Mouse (Mus musculus): ENCODE data around the gene Adamts4. TPM values are rescaled to one million over a fixed set of nuclear protein-coding genes. Genes with fewer than 3 reads are reported as not detected.

Adamts4 gene
- total RNA-seq, 2 experiments from 2014 or later, result 6.7 to 8.6 TPM

- H3K27ac ChIP-seq, result peak overlapping the region; percentile 86
- TF ChIP-seq CTCF (IDR thresholded peaks at IDR 0.05), result no peak
- DNase-seq (ENCODE audit: extremely low spot score in 1 of 2, low spot score in 2 of 2), result peak; percentile 29 to 39
- intact Hi-C loops (cut with DNase I), result loop anchor here (1.0 to 2.0 kb wide), 6 partner anchors 26 to 111 kb away; partner anchors contain the start of genes Mpz and Sdhc
- peak overlapping the region; percentile 77 for H3K4me3 ChIP-seq
Measured at GRCm38 (mm10) chr1:171221281-171222193, 28.7 kb upstream of the Adamts4 start.

DNA sequence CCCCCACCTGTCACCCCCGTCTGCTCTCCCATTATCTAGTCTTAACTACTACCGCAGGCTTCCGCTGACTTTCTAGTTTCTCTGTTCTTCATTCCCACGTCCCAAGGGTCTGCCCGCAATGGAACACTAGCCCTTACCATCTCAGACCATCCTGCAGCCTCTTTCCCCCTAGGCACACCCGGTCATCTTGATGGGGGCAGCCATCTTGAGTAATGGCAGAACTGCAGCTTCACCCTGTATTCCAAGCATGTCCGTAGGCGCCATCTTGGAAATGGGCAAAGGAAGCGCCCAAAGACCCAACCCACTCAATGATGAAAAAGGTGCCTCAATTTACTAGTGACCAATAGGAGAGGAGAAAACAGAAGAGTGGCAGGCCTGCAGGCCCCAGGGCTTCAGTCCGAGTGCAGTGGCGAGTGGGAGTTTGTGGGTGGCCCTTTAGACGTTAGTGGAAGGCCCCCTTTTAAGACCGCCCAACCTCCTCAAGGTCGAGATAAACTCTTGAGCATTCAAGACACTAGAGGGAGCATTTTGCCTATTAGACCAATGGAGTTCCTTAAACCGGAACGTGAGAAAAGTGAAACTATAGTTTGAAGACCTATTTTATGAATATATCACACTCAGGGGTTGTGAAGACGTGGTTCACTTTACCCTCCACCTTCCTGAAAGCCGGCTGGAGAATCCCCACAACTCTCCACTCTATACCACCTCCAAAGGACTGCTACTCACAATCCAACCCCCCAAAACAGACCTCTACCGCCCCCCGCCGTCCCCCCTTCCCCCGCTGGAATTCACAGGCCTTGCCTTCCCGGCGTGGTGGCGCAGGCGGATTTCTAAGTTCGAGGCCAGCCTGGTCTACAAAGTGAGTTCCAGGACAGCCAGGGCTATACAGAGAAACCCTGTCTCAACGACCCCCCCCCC lies 27.7 kb upstream of the Adamts4 start, which contains the start of gene Tomm40l:
Tomm40l (minus strand) TSS at position 277 of the 918 bp plus-strand sequence.
- H3K27ac ChIP-seq, result peak within 1 kb of the TSS; percentile 86

DNA sequence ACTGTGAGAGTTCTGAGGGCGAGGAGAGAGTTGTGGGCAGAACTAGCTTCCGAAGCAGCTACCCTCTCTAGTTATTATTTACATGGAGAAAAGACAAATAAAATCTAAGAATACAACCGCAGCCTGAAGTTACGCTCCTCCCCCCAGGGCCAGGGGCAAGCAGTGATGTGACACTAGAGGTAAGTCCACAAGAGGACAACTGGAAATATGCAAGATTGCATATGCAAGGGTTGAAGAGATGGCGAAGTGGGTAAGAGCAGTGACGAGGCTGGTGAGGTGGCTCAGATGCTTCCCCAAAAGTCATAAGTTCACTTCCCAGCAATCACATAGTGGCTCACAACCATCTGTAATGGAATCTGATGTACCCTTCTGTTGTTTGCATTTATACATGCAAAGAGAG lies 27.1 kb upstream of the Adamts4 start:
- DNase-seq (ENCODE audit: extremely low spot score in 1 of 2, low spot score in 2 of 2), result no peak
- intact Hi-C loops (cut with DNase I), result loop anchor here (2.0 kb wide), 1 partner anchor 34 kb away; no protein-coding TSS in a partner anchor
- peak overlapping the region; percentile 80 for H3K27ac ChIP-seq
- TF ChIP-seq CTCF (IDR thresholded peaks at IDR 0.05), result no peak
- H3K4me3 ChIP-seq, result peak overlapping the region; percentile 77

More for the DNA sequence above, 27.7 kb upstream of the Adamts4 start, which contains the start of gene Tomm40l:
- peak within 1 kb of the TSS; percentile 77 for H3K4me3 ChIP-seq
- DNase-seq (ENCODE audit: extremely low spot score in 1 of 2, low spot score in 2 of 2), result peak; percentile 85 to 92
- TF ChIP-seq CTCF (IDR thresholded peaks at IDR 0.05), result peak; percentile 75
- intact Hi-C loops (cut with DNase I), result loop anchor here (1.0 to 2.0 kb wide), 2 partner anchors 25 to 34 kb away; no protein-coding TSS in a partner anchor

- DNase-seq (ENCODE audit: extremely low spot score in 1 of 2, low spot score in 2 of 2), result no peak
- Histone ChIP-seq H3K27ac (no peak overlapping the region), H3K4me3 (no peak overlapping the region)
- no peak for TF ChIP-seq CTCF (IDR thresholded peaks at IDR 0.05)
- intact Hi-C loops (cut with DNase I), result loop anchor here (2.0 kb wide), 1 partner anchor 33 kb away; no protein-coding TSS in a partner anchor
Measured at GRCm38 (mm10) chr1:171223796-171224195, 26.4 kb upstream of the Adamts4 start.

GRCm38 (mm10) chr1:171224857-171225256 lies 25.4 kb upstream of the Adamts4 start, which contains the start of gene Apoa2:
Gene Apoa2, plus strand, starts transcription at chr1:171225054.
- no peak for TF ChIP-seq CTCF (IDR thresholded peaks at IDR 0.05)
- Histone ChIP-seq H3K27ac (no peak within 1 kb of the TSS), H3K4me3 (no peak within 1 kb of the TSS)
- no peak for DNase-seq (ENCODE audit: extremely low spot score in 1 of 2, low spot score in 2 of 2)
- intact Hi-C loops (cut with DNase I), result no loop called here

DNA sequence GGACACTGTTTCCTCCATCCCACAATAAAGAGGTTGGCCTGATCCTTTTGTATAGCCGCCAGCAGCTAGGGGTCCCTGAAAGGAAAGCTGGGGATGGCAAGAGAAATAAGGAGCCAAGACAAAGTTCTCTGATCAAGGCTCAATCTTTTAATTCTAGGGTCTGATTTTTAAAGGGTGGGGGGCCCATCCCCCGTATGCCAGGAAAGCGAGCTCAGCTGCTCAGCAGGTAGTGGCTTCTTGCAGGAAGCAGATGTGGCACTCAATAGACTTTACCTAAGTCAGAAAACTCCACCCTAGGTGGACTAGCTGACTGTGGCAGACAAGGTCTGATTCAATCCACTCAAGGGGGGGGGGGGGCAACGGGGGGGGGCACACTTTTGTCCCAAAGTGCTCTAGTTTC lies 23.4 kb upstream of the Adamts4 start:
- intact Hi-C loops (cut with DNase I), result no loop called here
- Histone ChIP-seq H3K27ac (no peak overlapping the region), H3K4me3 (no peak overlapping the region)
- DNase-seq (ENCODE audit: extremely low spot score in 1 of 2, low spot score in 2 of 2), result no peak
- no peak for TF ChIP-seq CTCF (IDR thresholded peaks at IDR 0.05)

DNA sequence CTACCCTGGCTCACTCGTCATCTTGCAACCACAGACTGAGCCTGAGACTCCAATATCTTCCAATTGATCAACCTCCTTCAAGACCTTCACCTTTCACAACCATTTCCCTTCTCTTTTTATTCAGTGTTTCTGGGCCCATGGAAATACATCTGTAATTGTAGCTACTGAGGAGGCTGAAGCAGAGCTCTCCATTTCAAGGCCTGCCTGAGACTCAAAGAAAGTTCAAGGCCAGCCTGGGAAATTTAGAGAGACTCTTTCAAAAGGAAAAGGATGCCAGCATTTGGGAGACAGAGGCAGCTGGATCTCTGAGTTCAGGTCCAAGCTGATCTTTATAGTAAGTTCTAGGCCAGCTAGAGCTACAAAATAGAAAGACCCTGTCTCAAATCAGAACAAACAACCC lies 22.3 kb upstream of the Adamts4 start:
- TF ChIP-seq CTCF (IDR thresholded peaks at IDR 0.05), result no peak
- DNase-seq (ENCODE audit: extremely low spot score in 1 of 2, low spot score in 2 of 2), result no peak
- intact Hi-C loops (cut with DNase I), result no loop called here
- Histone ChIP-seq H3K4me3 (no peak overlapping the region), H3K27ac (no peak overlapping the region)

DNA sequence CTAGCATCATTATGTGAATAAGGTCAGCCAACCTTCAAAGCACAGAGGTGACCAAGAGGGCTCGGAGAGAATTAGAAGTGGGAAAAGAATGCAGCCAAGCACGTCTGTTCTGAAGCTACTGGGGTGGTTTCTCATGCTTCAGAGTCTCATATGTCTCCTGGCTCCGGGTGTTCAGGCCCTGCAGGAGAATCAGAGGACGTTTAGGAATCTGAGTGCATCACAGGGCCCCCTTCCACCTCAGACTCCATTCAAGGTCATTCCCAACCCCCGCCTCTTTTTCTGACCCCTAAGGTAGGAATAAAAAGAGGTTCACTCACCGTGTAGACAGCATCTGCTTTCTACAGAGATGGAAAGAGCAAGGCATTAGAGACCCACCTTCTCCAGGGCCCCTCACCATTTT lies 20.5 kb upstream of the Adamts4 start:
- intact Hi-C loops (cut with DNase I), result no loop called here
- DNase-seq (ENCODE audit: extremely low spot score in 1 of 2, low spot score in 2 of 2), result no peak
- H3K27ac ChIP-seq, result no peak overlapping the region
- TF ChIP-seq CTCF (IDR thresholded peaks at IDR 0.05), result no peak
- H3K4me3 ChIP-seq, result no peak overlapping the region

DNA sequence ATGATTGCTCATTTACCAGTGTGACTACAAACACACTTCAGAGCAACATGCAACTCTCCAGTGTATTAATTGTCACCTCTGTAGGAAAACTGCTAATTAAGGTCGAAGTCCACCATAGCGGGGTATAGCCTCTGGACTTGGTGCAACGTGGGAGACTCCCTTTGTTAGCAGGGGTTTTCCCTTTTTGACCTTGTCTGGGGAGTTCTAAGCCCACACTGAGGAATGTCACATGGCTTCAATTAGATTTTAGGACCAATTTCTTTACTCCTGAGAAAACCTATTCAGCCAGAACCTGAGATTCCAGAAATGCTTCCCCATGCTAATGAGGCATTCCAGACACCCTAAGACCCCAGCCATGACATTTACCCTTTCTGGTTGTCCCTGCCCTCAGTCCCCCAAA lies 20.0 kb upstream of the Adamts4 start:
- Histone ChIP-seq H3K27ac (no peak overlapping the region), H3K4me3 (no peak overlapping the region)
- no peak for TF ChIP-seq CTCF (IDR thresholded peaks at IDR 0.05)
- no peak for DNase-seq (ENCODE audit: extremely low spot score in 1 of 2, low spot score in 2 of 2)
- intact Hi-C loops (cut with DNase I), result no loop called here

GRCm38 (mm10) chr1:171231844-171232243 lies 18.4 kb upstream of the Adamts4 start:
- no peak for TF ChIP-seq CTCF (IDR thresholded peaks at IDR 0.05)
- DNase-seq (ENCODE audit: extremely low spot score in 1 of 2, low spot score in 2 of 2), result no peak
- no peak overlapping the region for H3K27ac ChIP-seq
- no peak overlapping the region for H3K4me3 ChIP-seq
- intact Hi-C loops (cut with DNase I), result no loop called here

GRCm38 (mm10) chr1:171232348-171232747 lies 17.9 kb upstream of the Adamts4 start:
- Histone ChIP-seq H3K27ac (no peak overlapping the region), H3K4me3 (no peak overlapping the region)
- no peak for DNase-seq (ENCODE audit: extremely low spot score in 1 of 2, low spot score in 2 of 2)
- intact Hi-C loops (cut with DNase I), result no loop called here
- TF ChIP-seq CTCF (IDR thresholded peaks at IDR 0.05), result no peak

Measured in left cerebral cortex, adult 2 months (tissue).